Comparison of ENCODE assay signal across 26 mouse cellular contexts in the genomic region with DNA sequence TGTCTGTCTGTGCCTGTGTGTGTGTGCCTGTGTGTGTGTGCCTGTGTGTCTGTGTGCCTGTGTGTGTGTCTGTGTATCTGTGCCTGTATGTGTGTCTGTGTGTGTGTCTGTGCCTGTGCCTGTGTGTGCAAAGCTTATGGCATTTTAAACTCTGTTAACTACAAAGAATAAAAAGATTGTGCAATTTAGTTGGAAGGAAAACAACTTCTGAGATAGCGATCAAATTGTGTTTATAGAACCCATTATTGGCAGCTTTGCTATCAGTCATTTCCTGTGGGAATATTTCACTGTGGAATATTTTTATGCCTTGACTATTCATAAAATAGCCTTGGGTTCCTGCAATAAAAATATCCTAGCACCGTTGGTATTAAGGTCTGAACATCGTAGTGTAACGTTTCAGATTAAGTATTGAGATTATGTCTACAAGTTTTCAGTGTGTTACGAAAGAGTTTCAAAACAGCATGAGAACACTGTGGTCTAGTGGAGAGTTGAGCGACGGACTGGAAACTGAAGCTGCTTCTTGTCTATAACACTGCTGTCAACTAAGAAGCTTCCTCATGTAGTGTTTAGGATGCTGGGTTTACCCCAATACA. TPM values are rescaled to one million over a fixed set of nuclear protein-coding genes. Genes with fewer than 3 reads are reported as not detected.
DNase-seq lines count a peak whose midpoint lies in the region; ATAC-seq and TF ChIP-seq lines count a peak whose summit lies in the region.
"Had no signal": no experiment of that assay in that cellular context is flagged by ENCODE, and none has a peak within 500 bp of the region (broad histone marks: within the 10 kb centered on the region; RNA-seq: fewer than 3 reads in every experiment).

No protein-coding gene starts in this region.

- no peak overlapping the region for H3K9ac ChIP-seq in lung, embryonic 16.5 days (ENCODE audit: low read length)
- H3K9ac ChIP-seq in lung, postnatal 0 days (replicated peaks; ENCODE audit: low read depth) = no peak overlapping the region
- H3K9ac ChIP-seq in midbrain, embryonic 16.5 days (ENCODE audit: low read depth, low read length) = no peak overlapping the region
- H3K9ac ChIP-seq: forebrain, embryonic 13.5 days; heart, embryonic 15.5 days; hindbrain, embryonic 14.5 days; limb, embryonic 12.5 days; liver, embryonic 14.5 days; midbrain, embryonic 13.5 days had no signal

- TF ChIP-seq CTCF in lung, adult 2 months (IDR thresholded peaks at IDR 0.05; ENCODE audit: insufficient read depth, low read length) = no peak
- TF ChIP-seq CTCF in lung, postnatal 0 days (IDR thresholded peaks at IDR 0.05) = no peak

- TF ChIP-seq EP300 in lung, postnatal 0 days (IDR thresholded peaks at IDR 0.05) = peak; percentile 85; the same call in 1 of the 2 replicates

- no peaks in the 10 kb centered on the region for H3K27me3 ChIP-seq in heart, embryonic 10.5 days (ENCODE audit: insufficient read depth, poor library complexity, severe bottlenecking)
- H3K27me3 ChIP-seq in lung, embryonic 16.5 days (ENCODE audit: control insufficient read depth, insufficient read depth, low read depth, low read length) = no peaks in the 10 kb centered on the region
- H3K27me3 ChIP-seq in lung, postnatal 0 days (replicated peaks; ENCODE audit: insufficient read depth, low read length) = no peaks in the 10 kb centered on the region
- peaks cover 16% of the 10 kb centered on the region for H3K27me3 ChIP-seq in midbrain, embryonic 16.5 days (ENCODE audit: control insufficient read depth, insufficient read depth, low read depth, low read length)
- H3K27me3 ChIP-seq in limb, embryonic 10.5 days (ENCODE audit: low read depth, poor library complexity, severe bottlenecking) = peaks cover 34% of the 10 kb centered on the region
- H3K27me3 ChIP-seq: heart, embryonic 15.5 days had no signal

- ATAC-seq in lung, embryonic 16.5 days (ENCODE audit: low read depth) = peak; percentile 24
- peak; percentile 13 for ATAC-seq in lung, postnatal 0 days
- no peak for ATAC-seq in midbrain, embryonic 16.5 days
- ATAC-seq: activated CD4-positive, CD25-positive, alpha-beta regulatory T cell, adult 4 months; forebrain, embryonic 13.5 days; inflammation-experienced regulatory T-cells, adult 6 months; midbrain, embryonic 13.5 days had no signal

- H3K4me3 ChIP-seq in heart, embryonic 10.5 days = no peak overlapping the region
- H3K4me3 ChIP-seq in lung, embryonic 16.5 days (ENCODE audit: low read length) = no peak overlapping the region
- no peak overlapping the region for H3K4me3 ChIP-seq in lung, adult 2 months (replicated peaks; ENCODE audit: extremely low read depth, low read depth, low read length)
- H3K4me3 ChIP-seq in lung, postnatal 0 days (ENCODE audit: low read depth, low read length) = no peak overlapping the region
- no peak overlapping the region for H3K4me3 ChIP-seq in midbrain, embryonic 16.5 days (ENCODE audit: low read depth, low read length)
- H3K4me3 ChIP-seq in limb, embryonic 10.5 days = no peak overlapping the region
- H3K4me3 ChIP-seq: forebrain, embryonic 13.5 days; gastrocnemius, adult 2 months; heart, embryonic 15.5 days; limb, embryonic 12.5 days; midbrain, embryonic 13.5 days had no signal

- TF ChIP-seq POLR2A in lung, adult 2 months (IDR thresholded peaks at IDR 0.05; ENCODE audit: borderline replicate concordance, extremely low read depth, low read depth, low read length) = no peak

- no peak overlapping the region for H3K4me2 ChIP-seq in lung, embryonic 16.5 days (ENCODE audit: low read depth, low read length)
- H3K4me2 ChIP-seq in lung, postnatal 0 days (replicated peaks; ENCODE audit: low read depth, low read length) = no peak overlapping the region; the same call in 1 of the 2 replicates
- H3K4me2 ChIP-seq in midbrain, embryonic 16.5 days (ENCODE audit: low read length) = no peak overlapping the region
- H3K4me2 ChIP-seq: forebrain, embryonic 13.5 days; heart, embryonic 15.5 days; hindbrain, embryonic 14.5 days; limb, embryonic 12.5 days; midbrain, embryonic 13.5 days had no signal

- H3K9me3 ChIP-seq in heart, embryonic 10.5 days = no peaks in the 10 kb centered on the region
- H3K9me3 ChIP-seq in lung, embryonic 16.5 days (ENCODE audit: control insufficient read depth, low read length) = peaks cover 3% of the 10 kb centered on the region; the same call in 1 of the 2 replicates
- H3K9me3 ChIP-seq in lung, postnatal 0 days (ENCODE audit: low read length) = no peaks in the 10 kb centered on the region
- H3K9me3 ChIP-seq in midbrain, embryonic 16.5 days (replicated peaks; ENCODE audit: control insufficient read depth, low read length, poor library complexity, severe bottlenecking) = no peaks in the 10 kb centered on the region
- H3K9me3 ChIP-seq in limb, embryonic 10.5 days (replicated peaks) = no peaks in the 10 kb centered on the region
- H3K9me3 ChIP-seq: forebrain, embryonic 13.5 days; heart, embryonic 15.5 days; limb, embryonic 12.5 days; midbrain, embryonic 13.5 days had no signal

- peaks cover 24% of the 10 kb centered on the region for H3K4me1 ChIP-seq in heart, embryonic 10.5 days
- peaks cover 14% of the 10 kb centered on the region; the same call in 1 of the 2 replicates for H3K4me1 ChIP-seq in lung, embryonic 16.5 days (replicated peaks; ENCODE audit: control insufficient read depth, insufficient read depth, low read length)
- H3K4me1 ChIP-seq in lung, adult 2 months (ENCODE audit: control insufficient read depth, insufficient read depth, low read length) = peaks cover 5% of the 10 kb centered on the region
- H3K4me1 ChIP-seq in lung, postnatal 0 days (ENCODE audit: insufficient read depth, low read depth, low read length) = peaks cover 3% of the 10 kb centered on the region; the same call in 1 of the 2 replicates
- H3K4me1 ChIP-seq in midbrain, embryonic 16.5 days (ENCODE audit: control insufficient read depth, insufficient read depth, low read length) = peaks cover 14% of the 10 kb centered on the region
- peaks cover 36% of the 10 kb centered on the region for H3K4me1 ChIP-seq in limb, embryonic 10.5 days

- WGBS in heart, embryonic 10.5 days = 81% methylated on average over 7 of the region's 7 CpGs
- 44% methylated on average over 7 of the region's 7 CpGs for WGBS in lung, embryonic 16.5 days
- WGBS in lung, adult 2 months = 19% methylated on average over 7 of the region's 7 CpGs
- WGBS in lung, postnatal 0 days = 27% methylated on average over 7 of the region's 7 CpGs
- WGBS in midbrain, embryonic 16.5 days = 91% methylated on average over 7 of the region's 7 CpGs
- WGBS in limb, embryonic 10.5 days = 92% methylated on average over 7 of the region's 7 CpGs

- H3K27ac ChIP-seq in heart, embryonic 10.5 days = peak overlapping the region; percentile 56; the same call in 1 of the 2 replicates
- peak overlapping the region; percentile 61 for H3K27ac ChIP-seq in lung, embryonic 16.5 days (ENCODE audit: low read length)
- H3K27ac ChIP-seq in lung, postnatal 0 days (ENCODE audit: low read length) = peak overlapping the region; percentile 75
- H3K27ac ChIP-seq in midbrain, embryonic 16.5 days (ENCODE audit: low read length) = no peak overlapping the region
- H3K27ac ChIP-seq in limb, embryonic 10.5 days = no peak overlapping the region
- H3K27ac ChIP-seq: forebrain, embryonic 13.5 days; gastrocnemius, adult 2 months; hindbrain, embryonic 14.5 days; limb, embryonic 12.5 days; liver, embryonic 14.5 days; midbrain, embryonic 13.5 days had no signal

- no peak for DNase-seq in heart, embryonic 10.5 days (ENCODE audit: low spot score)
- DNase-seq in heart, adult 18-20 months = no peak
- DNase-seq in lung, adult 2 months = no peak
- peak; percentile 93 for DNase-seq in lung, postnatal 0 days (ENCODE audit: low spot score)
- DNase-seq in left cerebral cortex, adult 8-10 months (ENCODE audit: low spot score in 2 of 2) = no peak
- DNase-seq in limb, embryonic 10.5 days (ENCODE audit: low spot score) = no peak
- DNase-seq: adrenal gland, postnatal 10 days; B cell, adult 2 months; cerebellum, adult 18-20 months; cerebellum, postnatal 14 days; gastrocnemius, adult 2 months; heart, adult 11 months; heart, postnatal 36 days; kidney, adult 2 months; kidney, postnatal 10 days; right cerebral cortex, postnatal 14 days had no signal

- H3K36me3 ChIP-seq in heart, embryonic 10.5 days = no peaks in the 10 kb centered on the region
- no peaks in the 10 kb centered on the region for H3K36me3 ChIP-seq in lung, embryonic 16.5 days (ENCODE audit: control insufficient read depth, insufficient read depth, low read length)
- H3K36me3 ChIP-seq in lung, postnatal 0 days (ENCODE audit: insufficient read depth, low read length) = no peaks in the 10 kb centered on the region
- no peaks in the 10 kb centered on the region for H3K36me3 ChIP-seq in midbrain, embryonic 16.5 days (ENCODE audit: control insufficient read depth, insufficient read depth, low read length)
- H3K36me3 ChIP-seq in limb, embryonic 10.5 days = no peaks in the 10 kb centered on the region
- H3K36me3 ChIP-seq: heart, embryonic 15.5 days; limb, embryonic 12.5 days; midbrain, embryonic 13.5 days had no signal

RNA-seq across cellular contexts. Expression of a gene that starts 2.2 kb away (rescaled TPM):
- polyA plus RNA-seq in heart, embryonic 10.5 days (2016; fragmentation: Nextera tagmentation; extraction: Ambion mirVana) = 3.1 and 3.4 TPM in 2 replicates
- 10 to 100 TPM; 16.2 to 16.7 TPM for total RNA-seq in heart, adult 18-20 months (2021)
- polyA plus RNA-seq in lung, embryonic 16.5 days (2015; fragmentation: Nextera tagmentation; extraction: Ambion mirVana) = 2.4 and 2.5 TPM in 2 replicates
- 6.6 and 9.0 TPM in 2 replicates for polyA plus RNA-seq in lung, adult 2 months (2012; rRNA removed)
- 2.6 and 3.1 TPM in 2 replicates for polyA plus RNA-seq in lung, postnatal 0 days (2015; fragmentation: Nextera tagmentation; extraction: Ambion mirVana)
- 1 to 10 TPM; 2.4 to 3.4 (median 3.1) TPM for total RNA-seq in left cerebral cortex, adult 8-10 months (2022)
- polyA plus RNA-seq in midbrain, embryonic 16.5 days (2015; fragmentation: Nextera tagmentation; extraction: Ambion mirVana) = 0.55 and 0.68 TPM in 2 replicates
- 1.2 and 1.3 TPM in 2 replicates for polyA plus RNA-seq in limb, embryonic 10.5 days (2016; fragmentation: Nextera tagmentation; extraction: Ambion mirVana)
- polyA plus RNA-seq: activated CD4-positive, CD25-positive, alpha-beta regulatory T cell, adult 4 months had no signal

RNA-seq across cellular contexts. Expression of a gene that starts 47.6 kb away (rescaled TPM):
- polyA plus RNA-seq in heart, embryonic 10.5 days (2016; fragmentation: Nextera tagmentation; extraction: Ambion mirVana) = 43.3 and 55.7 TPM in 2 replicates
- 10 to 100 TPM; 18.0 to 20.6 TPM for total RNA-seq in heart, adult 18-20 months (2021)
- 44.9 and 46.9 TPM in 2 replicates for polyA plus RNA-seq in lung, embryonic 16.5 days (2015; fragmentation: Nextera tagmentation; extraction: Ambion mirVana)
- 13.6 and 16.8 TPM in 2 replicates for polyA plus RNA-seq in lung, adult 2 months (2012; rRNA removed)
- polyA plus RNA-seq in lung, postnatal 0 days (2015; fragmentation: Nextera tagmentation; extraction: Ambion mirVana) = 40.2 and 47.6 TPM in 2 replicates
- 10 to 100 TPM; 26.4 to 34.7 (median 31.2) TPM for total RNA-seq in left cerebral cortex, adult 8-10 months (2022)
- 88.2 and 96.1 TPM in 2 replicates for polyA plus RNA-seq in midbrain, embryonic 16.5 days (2015; fragmentation: Nextera tagmentation; extraction: Ambion mirVana)
- 50.1 and 52.4 TPM in 2 replicates for polyA plus RNA-seq in limb, embryonic 10.5 days (2016; fragmentation: Nextera tagmentation; extraction: Ambion mirVana)

Comparison
In these comparisons a context has a peak if more than half of its experiments do, and no peak if none do; other contexts are left out.
1. H3K27ac ChIP-seq: peak in heart, embryonic 10.5 days (single experiment), lung, embryonic 16.5 days (single experiment) and lung, postnatal 0 days (single experiment); none in midbrain, embryonic 16.5 days (single experiment) and limb, embryonic 10.5 days (single experiment).